Mouse (Mus musculus) lung, postnatal 0 days (tissue): ENCODE data around the gene Xpo4. TPM values are rescaled to one million over a fixed set of nuclear protein-coding genes. Genes with fewer than 3 reads are reported as not detected.
"Not testable (repeated sequence)": the region's sequence is repeated elsewhere in the genome, so short reads cannot be mapped to it uniquely, and the experiment has no call there.

Experiments
- ATAC-seq: fragments of 200-750 bp; cut with Nextera tagmentation; 2 replicates; pipeline ENCODE4 v1.8.0; 2017; ENCODE audit warnings: moderate library complexity
- DNase-seq: peaks from one replicate; pipeline ENCODE4 v3.0.0-alpha.2; 2016; ENCODE audit warnings: low spot score
- H3K27ac ChIP-seq: fragments of 300-500 bp; sonication (generic); 2 replicates; pipeline ENCODE4 v1.5.1; 2014; ENCODE audit warnings: antibody characterized with exemption, mild to moderate bottlenecking, low read length, mixed read lengths
- H3K27me3 ChIP-seq: fragments of 300-500 bp; sonication (generic); replicated peaks from 2 replicates; pipeline ENCODE4 v1.6.1; 2014; ENCODE audit warnings: low read length, mixed read lengths; ENCODE audit not compliant: insufficient read depth
- H3K36me3 ChIP-seq: fragments of 300-500 bp; sonication (generic); 2 replicates; pipeline ENCODE4 v1.6.1; 2014; ENCODE audit warnings: low read length, mixed read lengths; ENCODE audit not compliant: insufficient read depth
- H3K4me1 ChIP-seq: fragments of 300-500 bp; sonication (generic); 2 replicates; pipeline ENCODE4 v1.6.1; 2014; ENCODE audit warnings: antibody characterized with exemption, low read depth, low read length, mixed read lengths; ENCODE audit not compliant: insufficient read depth
- H3K4me2 ChIP-seq: fragments of 300-500 bp; sonication (generic); replicated peaks from 2 replicates; pipeline ENCODE4 v1.6.1; 2014; ENCODE audit warnings: low read depth, mild to moderate bottlenecking, low read length, moderate library complexity, mixed read lengths
- H3K4me3 ChIP-seq: fragments of 300-500 bp; sonication (generic); 2 replicates; pipeline ENCODE4 v1.5.1; 2014; ENCODE audit warnings: low read depth, low read length
- H3K9ac ChIP-seq: fragments of 300-500 bp; sonication (generic); replicated peaks from 2 replicates; pipeline ENCODE4 v1.6.1; 2014; ENCODE audit warnings: low read depth, mild to moderate bottlenecking
- H3K9me3 ChIP-seq: fragments of 300-500 bp; sonication (generic); 2 replicates; pipeline ENCODE4 v1.6.1; 2016; ENCODE audit warnings: low read length, mixed read lengths
- CTCF ChIP-seq: IDR thresholded peaks from 2 replicates; pipeline ENCODE4 v1.5.1; 2016; ENCODE audit warnings: antibody characterized with exemption, mild to moderate bottlenecking
- EP300 ChIP-seq: IDR thresholded peaks from 2 replicates; pipeline ENCODE4 v1.6.1; 2016; ENCODE audit warnings: antibody characterized with exemption, mild to moderate bottlenecking, control low read depth
- WGBS: fragments of 180-500 bp; shearing (Covaris S2); extraction: QIAGEN DNeasy Blood & Tissue Kit; methylation state at CpG from one replicate; pipeline ENCODE4 v1.1.7; 2014; 5-methylcytosine and 5-hydroxymethylcytosine counted together
- polyA plus RNA-seq: library from polyadenylated mRNA; unstranded; fragments of >200 nt; fragmentation: Nextera tagmentation; extraction: Ambion mirVana; gene quantifications from 2 replicates; pipeline ENCODE4 v1.2.1, GENCODE M21; 2015

The Xpo4 gene
- polyA plus RNA-seq, 1 experiment from 2014 or later = 6.4 TPM

GRCm38 (mm10) chr14:57696066-57696465 lies 30.8 kb upstream of the Xpo4 start:
- TF ChIP-seq CTCF (no peak), EP300 (no peak)
- 88% methylated on average over 15 of the region's 15 CpGs for WGBS

GRCm38 (mm10) chr14:57695550-57695949 lies 30.3 kb upstream of the Xpo4 start:
- TF ChIP-seq CTCF (peak; percentile 71), EP300 (no peak)
- H3K4me2 ChIP-seq = no peak overlapping the region
- H3K9me3 ChIP-seq = no peaks in the 10 kb centered on the region
- H3K4me3 ChIP-seq = no peak overlapping the region
- peaks cover 39% of the 10 kb centered on the region for H3K36me3 ChIP-seq
- H3K9ac ChIP-seq = no peak overlapping the region
- WGBS = 85% methylated on average over 8 of the region's 8 CpGs
- peak; percentile 32 for DNase-seq
- no peak for ATAC-seq
- no peaks in the 10 kb centered on the region for H3K4me1 ChIP-seq
- no peaks in the 10 kb centered on the region for H3K27me3 ChIP-seq
- H3K27ac ChIP-seq = no peak overlapping the region

More at GRCm38 (mm10) chr14:57696066-57696465, 30.8 kb upstream of the Xpo4 start:
- Histone ChIP-seq H3K27me3 (no peaks in the 10 kb centered on the region), H3K4me1 (no peaks in the 10 kb centered on the region), H3K36me3 (peaks cover 39% of the 10 kb centered on the region), H3K27ac (no peak overlapping the region), H3K9ac (no peak overlapping the region), H3K4me2 (no peak overlapping the region), H3K4me3 (no peak overlapping the region), H3K9me3 (no peaks in the 10 kb centered on the region)
- no peak for ATAC-seq
- DNase-seq = no peak

GRCm38 (mm10) chr14:57694246-57694645 lies 29.0 kb upstream of the Xpo4 start:
- TF ChIP-seq EP300 (no peak), CTCF (no peak)
- no peak overlapping the region for H3K9ac ChIP-seq
- ATAC-seq = no peak
- peaks cover 30% of the 10 kb centered on the region for H3K36me3 ChIP-seq
- H3K4me1 ChIP-seq = no peaks in the 10 kb centered on the region
- no peak overlapping the region for H3K4me3 ChIP-seq
- WGBS = 87% methylated on average over 16 of the region's 16 CpGs
- H3K27me3 ChIP-seq = no peaks in the 10 kb centered on the region
- no peak for DNase-seq
- no peaks in the 10 kb centered on the region for H3K9me3 ChIP-seq
- H3K27ac ChIP-seq = no peak overlapping the region
- no peak overlapping the region for H3K4me2 ChIP-seq

GRCm38 (mm10) chr14:57692517-57693130 lies 27.4 kb upstream of the Xpo4 start:
- DNase-seq = no peak
- H3K9ac ChIP-seq = no peak overlapping the region
- TF ChIP-seq CTCF (no peak), EP300 (no peak)
- H3K4me1 ChIP-seq = no peaks in the 10 kb centered on the region
- peaks cover 24% of the 10 kb centered on the region for H3K36me3 ChIP-seq
- H3K4me3 ChIP-seq = no peak overlapping the region
- no peak overlapping the region for H3K4me2 ChIP-seq
- 86% methylated on average over 17 of the region's 17 CpGs for WGBS
- H3K9me3 ChIP-seq = no peaks in the 10 kb centered on the region
- no peak overlapping the region for H3K27ac ChIP-seq
- no peaks in the 10 kb centered on the region for H3K27me3 ChIP-seq
- no peak for ATAC-seq

GRCm38 (mm10) chr14:57691316-57691715 lies 26.1 kb upstream of the Xpo4 start:
- no peaks in the 10 kb centered on the region for H3K4me1 ChIP-seq
- no peak overlapping the region for H3K4me2 ChIP-seq
- no peaks in the 10 kb centered on the region for H3K27me3 ChIP-seq
- no peak overlapping the region for H3K4me3 ChIP-seq
- no peak for ATAC-seq
- peaks cover 17% of the 10 kb centered on the region for H3K36me3 ChIP-seq
- no peak for TF ChIP-seq EP300
- no peak for TF ChIP-seq CTCF
- no peaks in the 10 kb centered on the region for H3K9me3 ChIP-seq
- H3K9ac ChIP-seq = no peak overlapping the region
- no peak overlapping the region for H3K27ac ChIP-seq
- DNase-seq = no peak
- 92% methylated on average over 24 of the region's 24 CpGs for WGBS

GRCm38 (mm10) chr14:57690681-57691080 lies 25.5 kb upstream of the Xpo4 start:
- Histone ChIP-seq H3K9ac (no peak overlapping the region), H3K36me3 (peaks cover 12% of the 10 kb centered on the region), H3K9me3 (no peaks in the 10 kb centered on the region), H3K27ac (no peak overlapping the region), H3K27me3 (no peaks in the 10 kb centered on the region), H3K4me3 (no peak overlapping the region), H3K4me1 (no peaks in the 10 kb centered on the region), H3K4me2 (no peak overlapping the region)
- WGBS = 88% methylated on average over 8 of the region's 8 CpGs
- DNase-seq = no peak
- TF ChIP-seq CTCF (no peak), EP300 (no peak)
- no peak for ATAC-seq

GRCm38 (mm10) chr14:57688066-57688465 lies 22.8 kb upstream of the Xpo4 start:
- not testable (repeated sequence) for ATAC-seq, H3K36me3 ChIP-seq, H3K27me3 ChIP-seq, H3K27ac ChIP-seq, H3K4me3 ChIP-seq, DNase-seq, H3K9ac ChIP-seq, H3K4me2 ChIP-seq, H3K4me1 ChIP-seq, H3K9me3 ChIP-seq
- 93% methylated on average over 7 of the region's 7 CpGs for WGBS
